Mouse (Mus musculus) cerebellum, adult 11 months (tissue): Measurements from ENCODE around the gene Olfr904.
"Not testable (repeated sequence)": the region's sequence is repeated elsewhere in the genome, so short reads cannot be mapped to it uniquely, and the experiment has no call there.

Experiments
- DNase-seq: peaks from one replicate; pipeline ENCODE4 v3.0.0; 2022

Olfr904 gene

GRCm38 (mm10) chr9:38462844-38463243, at the start of gene Olfr904:
TSS of gene Olfr904 (plus strand) at chr9:38463144.
- DNase-seq, result no peak

- not testable (repeated sequence) for DNase-seq
Observed at GRCm38 (mm10) chr9:38413502-38413901, 49.4 kb upstream of the Olfr904 start.

- no peak for DNase-seq
Observed at GRCm38 (mm10) chr9:38423801-38424200, 39.1 kb upstream of the Olfr904 start.

- no peak for DNase-seq
Observed at GRCm38 (mm10) chr9:38427026-38427425, 35.9 kb upstream of the Olfr904 start.

GRCm38 (mm10) chr9:38429155-38429554, 33.8 kb upstream of the Olfr904 start, which contains the start of gene Olfr901:
TSS of gene Olfr901 (plus strand) at chr9:38429455.
- DNase-seq, result no peak

GRCm38 (mm10) chr9:38447352-38447751, 15.6 kb upstream of the Olfr904 start, which contains the start of gene Olfr902:
TSS of gene Olfr902 (plus strand) at chr9:38447652.
- no peak for DNase-seq

- no peak for DNase-seq
Observed at GRCm38 (mm10) chr9:38470807-38471206, 7.9 kb downstream of the Olfr904 start, which contains the start of gene Olfr905. TSS of gene Olfr905 (plus strand) at chr9:38471107.

- DNase-seq, result no peak
Observed at GRCm38 (mm10) chr9:38486785-38487184, 23.8 kb downstream of the Olfr904 start, which contains the start of gene Olfr906. TSS of gene Olfr906 (plus strand) at chr9:38487085.

GRCm38 (mm10) chr9:38495501-38495900, 32.6 kb downstream of the Olfr904 start, which contains the start of gene Olfr907:
TSS of gene Olfr907 (plus strand) at chr9:38495801.
- DNase-seq, result no peak

GRCm38 (mm10) chr9:38512353-38512752, 49.4 kb downstream of the Olfr904 start:
- no peak for DNase-seq
